23 mouse cellular contexts compared by ENCODE assay signal in the genomic region with DNA sequence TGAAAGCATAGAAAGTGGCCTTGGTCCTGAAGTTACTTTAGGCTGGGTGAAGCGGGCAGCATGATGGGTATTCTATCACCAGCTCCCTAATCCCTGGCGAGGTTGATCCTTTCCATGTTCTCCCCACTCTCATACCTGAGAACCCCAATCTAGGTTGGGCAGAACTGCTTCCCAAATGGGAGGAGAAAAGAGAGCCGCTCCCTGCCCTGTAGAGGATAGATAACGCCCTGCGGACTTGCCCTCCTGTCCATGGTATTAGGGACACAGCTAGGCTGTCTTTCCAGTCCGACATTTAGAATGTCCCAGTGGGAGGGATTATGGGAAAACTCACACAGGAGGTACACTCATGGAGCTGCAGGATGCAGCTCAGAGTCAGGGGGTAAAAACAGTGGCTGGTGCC.
DNase-seq lines count a peak whose midpoint lies in the region; ATAC-seq and TF ChIP-seq lines count a peak whose summit lies in the region.
"Had no signal": no experiment of that assay in that cellular context is flagged by ENCODE, and none has a peak within 500 bp of the region (broad histone marks: within the 10 kb centered on the region; RNA-seq: fewer than 3 reads in every experiment).

No protein-coding gene starts in this region.

- WGBS in liver, embryonic 13.5 days (ENCODE audit: insufficient replicate concordance): 61% methylated on average over 6 of the region's 6 CpGs

- peak overlapping the region; percentile 57; the same call in 1 of the 2 replicates for H3K9ac ChIP-seq in liver, embryonic 13.5 days
- H3K9ac ChIP-seq: embryonic facial prominence, embryonic 15.5 days; forebrain, postnatal 0 days; kidney, embryonic 15.5 days; midbrain, embryonic 12.5 days; neural tube, embryonic 13.5 days had no signal

- no peak for DNase-seq in gastrocnemius, adult 2 months
- DNase-seq in gastrocnemius, adult 8-10 months (ENCODE audit: low spot score in 2 of 2): no peak
- DNase-seq in c-Kit-negative CD71-positive TER-119-positive erythroid progenitor cells, embryonic 14.5 days (ENCODE audit: low read depth, low spot score): peak; percentile 76
- peak; percentile 62 for DNase-seq in liver, embryonic 13.5 days
- no peak for DNase-seq in layer of hippocampus, adult 2 months (ENCODE audit: low spot score in 2 of 2)
- no peak for DNase-seq in layer of hippocampus, postnatal 10 days (ENCODE audit: low spot score in 2 of 2)
- DNase-seq in right cerebral cortex, postnatal 36 days (ENCODE audit: low spot score in 2 of 2): no peak
- DNase-seq: cerebellum, adult 11-12 months; cerebellum, adult 9-11 months; forebrain, postnatal 0 days; gastrocnemius, postnatal 14 days; thymus, adult 18-20 months; thymus, postnatal 25 days had no signal

- no peak for TF ChIP-seq CTCF in gastrocnemius, adult 2 months (IDR thresholded peaks at IDR 0.05)
- no peak for TF ChIP-seq CTCF in layer of hippocampus, adult 2 months (conservative IDR thresholded peaks at IDR 0.05)

- peaks cover 33% of the 10 kb centered on the region for H3K4me1 ChIP-seq in liver, embryonic 13.5 days (replicated peaks)
- H3K4me1 ChIP-seq: embryonic facial prominence, embryonic 10.5 days; embryonic facial prominence, embryonic 15.5 days; kidney, embryonic 15.5 days; megakaryocyte, embryonic 14.5 days; midbrain, embryonic 12.5 days had no signal

- H3K4me3 ChIP-seq in gastrocnemius, adult 2 months: no peak overlapping the region
- H3K4me3 ChIP-seq in liver, embryonic 13.5 days (replicated peaks): 0 out of 2 replicates have a peak overlapping the region, but pooled peaks have one; percentile 11
- no peak overlapping the region for H3K4me3 ChIP-seq in layer of hippocampus, adult 2 months
- H3K4me3 ChIP-seq: embryonic facial prominence, embryonic 10.5 days; embryonic facial prominence, embryonic 15.5 days; kidney, embryonic 15.5 days; megakaryocyte, embryonic 14.5 days; midbrain, embryonic 12.5 days; myocyte; neural tube, embryonic 13.5 days had no signal

- H3K4me2 ChIP-seq in liver, embryonic 13.5 days: peak overlapping the region; percentile 57
- H3K4me2 ChIP-seq: embryonic facial prominence, embryonic 15.5 days; kidney, embryonic 15.5 days; midbrain, embryonic 12.5 days; neural tube, embryonic 13.5 days had no signal

- no peaks in the 10 kb centered on the region for H3K36me3 ChIP-seq in liver, embryonic 13.5 days
- H3K36me3 ChIP-seq: G1E; neural tube, embryonic 13.5 days had no signal

- H3K27me3 ChIP-seq in liver, embryonic 13.5 days: peaks cover 36% of the 10 kb centered on the region
- H3K27me3 ChIP-seq: embryonic facial prominence, embryonic 15.5 days; kidney, embryonic 15.5 days; midbrain, embryonic 12.5 days; neural tube, embryonic 13.5 days had no signal

- no peaks in the 10 kb centered on the region for H3K9me3 ChIP-seq in liver, embryonic 13.5 days (replicated peaks)
- H3K9me3 ChIP-seq: embryonic facial prominence, embryonic 10.5 days; embryonic facial prominence, embryonic 15.5 days; G1E; kidney, embryonic 15.5 days; megakaryocyte, embryonic 14.5 days; midbrain, embryonic 12.5 days; neural tube, embryonic 13.5 days had no signal

- 0 out of 2 replicates have a peak overlapping the region, but pooled peaks have one; percentile 3 for H3K27ac ChIP-seq in gastrocnemius, adult 2 months
- H3K27ac ChIP-seq in liver, embryonic 13.5 days: peak overlapping the region; percentile 84
- no peak overlapping the region for H3K27ac ChIP-seq in layer of hippocampus, adult 2 months
- H3K27ac ChIP-seq: embryonic facial prominence, embryonic 10.5 days; embryonic facial prominence, embryonic 15.5 days; kidney, embryonic 15.5 days; midbrain, embryonic 12.5 days; neural tube, embryonic 13.5 days had no signal

- intact Hi-C loops in gastrocnemius, adult 2 months (cut with DNase I): no loop called here

- ATAC-seq in erythroid progenitor cell, adult 5-6 weeks (replicated peaks; ENCODE audit: low FRiP score, poor library complexity, severe bottlenecking): peak; percentile 90
- ATAC-seq in liver, embryonic 13.5 days (ENCODE audit: low read depth): peak; percentile 99
- ATAC-seq: forebrain, postnatal 0 days; hindbrain, embryonic 16.5 days had no signal

Comparison
In these comparisons a context has a peak if more than half of its experiments do, and no peak if none do; other contexts are left out.
1. DNase-seq: peak in c-Kit-negative CD71-positive TER-119-positive erythroid progenitor cells, embryonic 14.5 days (single experiment) and liver, embryonic 13.5 days (single experiment); none in gastrocnemius, adult 2 months (single experiment), gastrocnemius, adult 8-10 months (0 of 2), layer of hippocampus, adult 2 months (0 of 2), layer of hippocampus, postnatal 10 days (0 of 2) and right cerebral cortex, postnatal 36 days (0 of 2).